Mouse (Mus musculus): ENCODE results near the gene Ros1. TPM values are rescaled to one million over a fixed set of nuclear protein-coding genes. Genes with fewer than 3 reads are reported as not detected.

Ros1 gene
- polyA plus RNA-seq, 1 experiment from 2014 or later, result not detected

- WGBS, result 86% methylated on average over 4 of the region's 4 CpGs
- H3K9ac ChIP-seq (ENCODE audit: low read length), result no peak overlapping the region
- no peaks in the 10 kb centered on the region for H3K9me3 ChIP-seq (replicated peaks; ENCODE audit: control insufficient read depth, low read length)
- H3K36me3 ChIP-seq (ENCODE audit: control insufficient read depth, insufficient read depth), result no peaks in the 10 kb centered on the region
- H3K4me1 ChIP-seq (ENCODE audit: control insufficient read depth, insufficient read depth, low read length), result no peaks in the 10 kb centered on the region
- no peaks in the 10 kb centered on the region for H3K27me3 ChIP-seq (ENCODE audit: control insufficient read depth, insufficient read depth, low read length)
- no peak overlapping the region for H3K4me2 ChIP-seq (ENCODE audit: low read depth, low read length)
- no peak overlapping the region for H3K27ac ChIP-seq (ENCODE audit: low read length)
- no peak for ATAC-seq (replicated peaks; ENCODE audit: extremely low read depth, insufficient read depth, low FRiP score)
- H3K4me3 ChIP-seq (ENCODE audit: low read length), result no peak overlapping the region
Observed at GRCm38 (mm10) chr10:52092181-52092580, 102.9 kb downstream of the Ros1 start.

- ATAC-seq (replicated peaks; ENCODE audit: extremely low read depth, insufficient read depth, low FRiP score), result no peak
- no peak overlapping the region for H3K27ac ChIP-seq (ENCODE audit: low read length)
- H3K4me2 ChIP-seq (ENCODE audit: low read depth, low read length), result no peak overlapping the region
- H3K9me3 ChIP-seq (replicated peaks; ENCODE audit: control insufficient read depth, low read length), result no peaks in the 10 kb centered on the region
- H3K9ac ChIP-seq (ENCODE audit: low read length), result no peak overlapping the region
- no peaks in the 10 kb centered on the region for H3K27me3 ChIP-seq (ENCODE audit: control insufficient read depth, insufficient read depth, low read length)
- no peak overlapping the region for H3K4me3 ChIP-seq (ENCODE audit: low read length)
- no peaks in the 10 kb centered on the region for H3K36me3 ChIP-seq (ENCODE audit: control insufficient read depth, insufficient read depth)
- 75% methylated on average over 6 of the region's 6 CpGs for WGBS
- H3K4me1 ChIP-seq (ENCODE audit: control insufficient read depth, insufficient read depth, low read length), result no peaks in the 10 kb centered on the region
Observed at GRCm38 (mm10) chr10:52086681-52087080, 108.4 kb downstream of the Ros1 start.

GRCm38 (mm10) chr10:52072482-52072881 is 122.6 kb downstream of the Ros1 start:
- Histone ChIP-seq H3K27ac (ENCODE audit: low read length) (no peak overlapping the region), H3K4me3 (ENCODE audit: low read length) (no peak overlapping the region), H3K4me1 (ENCODE audit: control insufficient read depth, insufficient read depth, low read length) (no peaks in the 10 kb centered on the region), H3K9ac (ENCODE audit: low read length) (no peak overlapping the region), H3K4me2 (ENCODE audit: low read depth, low read length) (no peak overlapping the region), H3K36me3 (ENCODE audit: control insufficient read depth, insufficient read depth) (no peaks in the 10 kb centered on the region), H3K27me3 (ENCODE audit: control insufficient read depth, insufficient read depth, low read length) (no peaks in the 10 kb centered on the region), H3K9me3 (replicated peaks; ENCODE audit: control insufficient read depth, low read length) (no peaks in the 10 kb centered on the region)
- ATAC-seq (replicated peaks; ENCODE audit: extremely low read depth, insufficient read depth, low FRiP score), result no peak

- H3K36me3 ChIP-seq (ENCODE audit: control insufficient read depth, insufficient read depth), result no peaks in the 10 kb centered on the region
- WGBS, result 27% methylated on average over 3 of the region's 3 CpGs
- H3K27ac ChIP-seq (ENCODE audit: low read length), result no peak overlapping the region
- H3K4me1 ChIP-seq (ENCODE audit: control insufficient read depth, insufficient read depth, low read length), result no peaks in the 10 kb centered on the region
- no peaks in the 10 kb centered on the region for H3K9me3 ChIP-seq (replicated peaks; ENCODE audit: control insufficient read depth, low read length)
- no peak for ATAC-seq (replicated peaks; ENCODE audit: extremely low read depth, insufficient read depth, low FRiP score)
- H3K9ac ChIP-seq (ENCODE audit: low read length), result no peak overlapping the region
- no peak overlapping the region for H3K4me2 ChIP-seq (ENCODE audit: low read depth, low read length)
- no peaks in the 10 kb centered on the region for H3K27me3 ChIP-seq (ENCODE audit: control insufficient read depth, insufficient read depth, low read length)
- H3K4me3 ChIP-seq (ENCODE audit: low read length), result no peak overlapping the region
Observed at GRCm38 (mm10) chr10:52048287-52048686, 146.8 kb downstream of the Ros1 start.

GRCm38 (mm10) chr10:52043086-52043485 is 152.0 kb downstream of the Ros1 start:
- ATAC-seq (replicated peaks; ENCODE audit: extremely low read depth, insufficient read depth, low FRiP score), result no peak
- H3K36me3 ChIP-seq (ENCODE audit: control insufficient read depth, insufficient read depth), result no peaks in the 10 kb centered on the region
- WGBS, result 73% methylated on average over 5 of the region's 5 CpGs
- no peak overlapping the region for H3K4me3 ChIP-seq (ENCODE audit: low read length)
- no peaks in the 10 kb centered on the region for H3K27me3 ChIP-seq (ENCODE audit: control insufficient read depth, insufficient read depth, low read length)
- H3K4me2 ChIP-seq (ENCODE audit: low read depth, low read length), result no peak overlapping the region
- no peaks in the 10 kb centered on the region for H3K4me1 ChIP-seq (ENCODE audit: control insufficient read depth, insufficient read depth, low read length)
- H3K9me3 ChIP-seq (replicated peaks; ENCODE audit: control insufficient read depth, low read length), result no peaks in the 10 kb centered on the region
- no peak overlapping the region for H3K27ac ChIP-seq (ENCODE audit: low read length)
- no peak overlapping the region for H3K9ac ChIP-seq (ENCODE audit: low read length)

- H3K4me1 ChIP-seq (ENCODE audit: control insufficient read depth, insufficient read depth, low read length), result no peaks in the 10 kb centered on the region
- no peaks in the 10 kb centered on the region for H3K27me3 ChIP-seq (ENCODE audit: control insufficient read depth, insufficient read depth, low read length)
- H3K4me2 ChIP-seq (ENCODE audit: low read depth, low read length), result no peak overlapping the region
- H3K4me3 ChIP-seq (ENCODE audit: low read length), result no peak overlapping the region
- H3K36me3 ChIP-seq (ENCODE audit: control insufficient read depth, insufficient read depth), result no peaks in the 10 kb centered on the region
- H3K27ac ChIP-seq (ENCODE audit: low read length), result no peak overlapping the region
- H3K9me3 ChIP-seq (replicated peaks; ENCODE audit: control insufficient read depth, low read length), result no peaks in the 10 kb centered on the region
- H3K9ac ChIP-seq (ENCODE audit: low read length), result no peak overlapping the region
- ATAC-seq (replicated peaks; ENCODE audit: extremely low read depth, insufficient read depth, low FRiP score), result no peak
- WGBS, result 71% methylated on average over 1 of the region's 1 CpGs
Observed at GRCm38 (mm10) chr10:52039392-52039791, 155.7 kb downstream of the Ros1 start.

- no peak overlapping the region for H3K4me2 ChIP-seq (ENCODE audit: low read depth, low read length)
- H3K4me3 ChIP-seq (ENCODE audit: low read length), result no peak overlapping the region
- H3K36me3 ChIP-seq (ENCODE audit: control insufficient read depth, insufficient read depth), result no peaks in the 10 kb centered on the region
- peaks cover 27% of the 10 kb centered on the region for H3K27me3 ChIP-seq (ENCODE audit: control insufficient read depth, insufficient read depth, low read length)
- no peak overlapping the region for H3K27ac ChIP-seq (ENCODE audit: low read length)
- ATAC-seq (replicated peaks; ENCODE audit: extremely low read depth, insufficient read depth, low FRiP score), result no peak
- no peaks in the 10 kb centered on the region for H3K9me3 ChIP-seq (replicated peaks; ENCODE audit: control insufficient read depth, low read length)
- no peak overlapping the region for H3K9ac ChIP-seq (ENCODE audit: low read length)
- peaks cover 4% of the 10 kb centered on the region; the same call in 1 of the 2 replicates for H3K4me1 ChIP-seq (ENCODE audit: control insufficient read depth, insufficient read depth, low read length)
Observed at GRCm38 (mm10) chr10:52033729-52034128, 161.3 kb downstream of the Ros1 start.

- no peaks in the 10 kb centered on the region for H3K36me3 ChIP-seq (ENCODE audit: control insufficient read depth, insufficient read depth)
- H3K9ac ChIP-seq (ENCODE audit: low read length), result no peak overlapping the region
- peak overlapping the region; percentile 12; the same call in 1 of the 2 replicates for H3K4me3 ChIP-seq (ENCODE audit: low read length)
- no peak overlapping the region for H3K27ac ChIP-seq (ENCODE audit: low read length)
- H3K9me3 ChIP-seq (replicated peaks; ENCODE audit: control insufficient read depth, low read length), result no peaks in the 10 kb centered on the region
- no peak for ATAC-seq (replicated peaks; ENCODE audit: extremely low read depth, insufficient read depth, low FRiP score)
- peak overlapping the region; percentile 34 for H3K4me2 ChIP-seq (ENCODE audit: low read depth, low read length)
- peaks cover 4% of the 10 kb centered on the region; the same call in 1 of the 2 replicates for H3K4me1 ChIP-seq (ENCODE audit: control insufficient read depth, insufficient read depth, low read length)
- WGBS, result 3% methylated on average over 10 of the region's 10 CpGs
- H3K27me3 ChIP-seq (ENCODE audit: control insufficient read depth, insufficient read depth, low read length), result peaks cover 63% of the 10 kb centered on the region
Observed at GRCm38 (mm10) chr10:52029421-52030080, 165.5 kb downstream of the Ros1 start.

- 7% methylated on average over 11 of the region's 11 CpGs for WGBS
- Histone ChIP-seq H3K9ac (ENCODE audit: low read length) (no peak overlapping the region), H3K4me1 (ENCODE audit: control insufficient read depth, insufficient read depth, low read length) (peaks cover 4% of the 10 kb centered on the region; the same call in 1 of the 2 replicates), H3K27me3 (ENCODE audit: control insufficient read depth, insufficient read depth, low read length) (peaks cover 71% of the 10 kb centered on the region), H3K4me3 (ENCODE audit: low read length) (no peak overlapping the region), H3K4me2 (ENCODE audit: low read depth, low read length) (no peak overlapping the region), H3K36me3 (ENCODE audit: control insufficient read depth, insufficient read depth) (no peaks in the 10 kb centered on the region), H3K9me3 (replicated peaks; ENCODE audit: control insufficient read depth, low read length) (no peaks in the 10 kb centered on the region), H3K27ac (ENCODE audit: low read length) (no peak overlapping the region)
- no peak for ATAC-seq (replicated peaks; ENCODE audit: extremely low read depth, insufficient read depth, low FRiP score)
Observed at GRCm38 (mm10) chr10:52028561-52029370, 166.3 kb downstream of the Ros1 start.
